Mouse (Mus musculus): ENCODE measurements around the gene Smim26.

DNA sequence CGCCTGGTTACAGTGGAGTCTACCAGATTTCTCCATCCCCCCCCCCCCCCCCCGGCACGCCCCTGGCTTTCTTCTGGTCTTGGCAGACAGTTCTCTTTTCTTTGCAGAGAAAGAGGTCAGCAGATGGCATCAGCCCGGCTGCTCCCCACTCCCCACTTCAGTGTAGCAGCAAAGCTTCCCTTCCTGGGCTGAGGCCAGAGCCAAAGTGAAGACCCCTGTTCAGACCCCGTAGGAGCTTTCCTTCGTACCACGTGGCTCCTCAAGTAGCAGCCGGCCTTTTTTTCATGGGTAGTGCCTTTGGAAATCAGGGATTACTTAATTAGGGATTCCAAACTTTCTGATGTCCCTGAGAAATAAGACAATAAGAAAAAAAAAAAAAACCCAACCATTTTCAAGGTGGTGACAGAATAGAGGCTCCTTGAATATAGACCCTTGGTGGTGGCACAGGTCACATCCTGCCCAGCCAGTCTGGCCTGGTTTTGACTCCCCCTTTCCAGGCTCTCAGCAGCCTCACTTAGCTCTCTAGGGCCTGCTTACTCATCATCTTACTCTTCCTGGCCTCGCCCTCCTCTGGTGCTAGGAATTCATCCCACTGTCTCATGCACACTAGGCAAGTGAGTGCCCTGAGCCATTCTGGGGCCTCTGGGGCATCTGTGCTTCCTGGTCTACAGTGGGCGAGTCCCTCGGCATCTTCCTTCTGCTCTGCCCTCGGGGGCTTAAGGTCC, 44.0 kb downstream of the Smim26 start:
- TF ChIP-seq CTCF (IDR thresholded peaks at IDR 0.05; ENCODE audit: borderline replicate concordance, control insufficient read depth, extremely low read depth, insufficient read depth, low read length, poor library complexity) (no peak), POLR2A (IDR thresholded peaks at IDR 0.05; ENCODE audit: control insufficient read depth, extremely low read depth, insufficient read depth, low read length, poor library complexity) (no peak)

Data from thymus, adult 2 months (tissue).